Mouse (Mus musculus): ENCODE results near the gene Tmem136.

Tmem136 gene

GRCm38 (mm10) chr9:43076163-43076562 is 40.2 kb downstream of the Tmem136 start:
- no peak for DNase-seq (ENCODE audit: low read depth, low spot score)

- no peak for DNase-seq (ENCODE audit: low read depth, low spot score)
These were observed 41.8 kb downstream of the Tmem136 start for GRCm38 (mm10) chr9:43074611-43075010.

GRCm38 (mm10) chr9:43071741-43072140 is 44.6 kb downstream of the Tmem136 start:
- DNase-seq (ENCODE audit: low read depth, low spot score), result no peak

- DNase-seq (ENCODE audit: low read depth, low spot score), result peak; percentile 9
These were observed 45.2 kb downstream of the Tmem136 start for GRCm38 (mm10) chr9:43071176-43071575.

- no peak for DNase-seq (ENCODE audit: low read depth, low spot score)
These were observed 45.8 kb downstream of the Tmem136 start for GRCm38 (mm10) chr9:43070566-43070965.

GRCm38 (mm10) chr9:43070153-43070552 is 46.2 kb downstream of the Tmem136 start:
- DNase-seq (ENCODE audit: low read depth, low spot score), result no peak

- no peak for DNase-seq (ENCODE audit: low read depth, low spot score)
These were observed 48.5 kb downstream of the Tmem136 start for GRCm38 (mm10) chr9:43067896-43068295.

GRCm38 (mm10) chr9:43065231-43065630 is 51.1 kb downstream of the Tmem136 start:
- no peak for DNase-seq (ENCODE audit: low read depth, low spot score)

- DNase-seq (ENCODE audit: low read depth, low spot score), result no peak
These were observed 54.8 kb downstream of the Tmem136 start for GRCm38 (mm10) chr9:43061545-43061944.
